Mouse (Mus musculus) liver, embryonic 14.5 days (tissue): Measurements from ENCODE around the gene Gcgr.

Source experiments
- CTCF ChIP-seq: IDR thresholded peaks from 2 replicates; pipeline ENCODE4 v1.5.1; 2016; ENCODE audit warnings: antibody characterized with exemption, low read depth, control low read depth
- EP300 ChIP-seq: IDR thresholded peaks from 2 replicates; pipeline ENCODE4 v1.6.1; 2016; ENCODE audit warnings: antibody characterized with exemption, low read depth

GRCm38 (mm10) chr11:120493351-120493750, 37.1 kb upstream of the Gcgr start:
- no peak for TF ChIP-seq CTCF
- TF ChIP-seq EP300, result no peak
